Mouse (Mus musculus): ENCODE measurements around the gene Ipo11.

GRCm38 (mm10) chr13:106820149-106820548 is 116.6 kb downstream of the Ipo11 start:
- TF ChIP-seq CTCF (IDR thresholded peaks at IDR 0.05; ENCODE audit: low read depth, low read length) (no peak), POLR2A (IDR thresholded peaks at IDR 0.05; ENCODE audit: borderline replicate concordance, low read depth, low read length) (no peak)

All from bone marrow macrophage, adult 2 months (primary cell).